Mouse (Mus musculus) thymus, postnatal 10 days (tissue): ENCODE results near the gene Stat1.

Experiments
- DNase-seq, 2 experiments: peaks; one replicate each; pipeline ENCODE4 v3.0.0; 2021; ENCODE audit warnings: low spot score in 2 of 2

The Stat1 gene

DNA sequence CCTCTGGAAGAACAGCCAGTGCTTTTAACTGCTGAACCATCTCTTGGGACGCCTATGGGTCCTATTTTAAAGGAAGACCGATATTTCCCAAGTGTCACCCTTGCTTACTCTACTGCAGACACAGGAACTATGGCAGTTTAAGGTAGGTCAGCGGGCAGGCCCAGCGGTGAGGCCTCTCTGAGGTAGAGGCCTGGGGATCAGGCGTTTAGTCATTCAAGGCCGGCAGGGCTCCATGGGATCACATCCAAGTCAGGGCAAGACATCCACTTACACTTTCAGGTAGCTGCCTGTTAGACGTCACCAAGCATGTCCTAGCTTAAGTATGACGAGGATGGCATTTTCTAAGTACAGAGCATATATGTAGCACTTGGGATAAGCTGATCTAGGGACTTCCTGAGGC is 41.9 kb downstream of the Stat1 start:
- no peak for DNase-seq

DNA sequence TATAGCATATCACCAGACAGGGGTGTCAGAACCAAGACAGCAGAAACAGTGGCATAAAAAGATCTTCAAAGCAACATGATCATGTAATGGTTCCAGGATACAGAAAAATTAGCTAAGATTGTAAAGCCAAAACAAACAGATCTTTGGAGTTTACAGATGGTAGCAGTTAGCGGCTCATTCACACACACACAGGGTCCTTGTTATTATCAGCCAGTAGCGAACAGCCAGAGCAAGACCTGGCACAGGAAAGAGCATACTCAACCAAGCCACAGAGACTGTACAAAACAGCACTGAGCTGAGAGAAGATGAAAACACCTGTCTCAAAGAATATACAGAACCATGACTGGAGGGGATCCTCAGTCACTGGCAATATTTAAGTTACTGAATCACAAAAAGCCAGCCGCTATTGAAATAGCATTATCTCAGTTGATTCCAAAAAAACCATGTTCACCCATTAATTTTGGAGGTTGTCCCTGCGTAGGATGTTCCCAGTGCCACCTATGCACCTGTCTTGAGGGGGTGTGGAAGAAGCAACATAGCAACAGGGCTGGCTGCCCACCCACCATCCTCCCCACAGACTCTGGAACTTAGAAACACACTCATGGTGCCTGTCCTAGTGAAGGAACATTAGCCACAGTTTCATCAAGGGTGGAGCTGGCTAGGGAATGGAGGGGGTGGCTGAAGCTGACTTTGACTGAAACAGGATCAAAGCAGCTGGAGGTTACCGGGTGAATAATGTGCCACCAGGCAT is 44.6 kb downstream of the Stat1 start:
- no peak for DNase-seq

DNA sequence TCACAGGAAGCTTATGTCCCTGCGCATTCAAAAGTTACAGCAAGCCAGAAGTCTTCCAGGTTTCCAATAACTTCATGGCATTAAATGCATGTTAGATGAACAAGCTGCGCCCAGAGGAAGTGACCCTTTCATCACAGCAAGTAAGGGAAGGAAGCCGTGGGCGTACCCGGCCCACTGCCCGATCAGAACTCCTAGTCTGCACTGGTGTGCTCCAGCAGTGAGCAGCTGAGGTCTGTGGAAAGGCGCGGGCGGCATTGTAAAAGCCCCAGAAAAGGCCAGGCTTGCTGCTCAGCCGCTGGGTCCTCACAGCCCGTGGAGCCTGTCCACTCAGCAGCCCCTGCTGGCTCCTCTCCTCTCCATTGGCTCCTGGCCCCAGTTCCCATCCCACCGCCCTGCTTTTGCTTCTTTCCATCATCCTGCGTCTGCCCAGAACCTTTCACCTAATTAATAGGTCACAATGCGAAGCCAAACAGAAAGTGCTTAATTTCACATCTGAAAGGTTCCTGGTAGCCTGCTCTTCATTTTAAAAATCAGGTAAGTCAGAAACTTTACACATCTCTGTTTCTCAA is 47.5 kb downstream of the Stat1 start:
- no peak for DNase-seq

DNA sequence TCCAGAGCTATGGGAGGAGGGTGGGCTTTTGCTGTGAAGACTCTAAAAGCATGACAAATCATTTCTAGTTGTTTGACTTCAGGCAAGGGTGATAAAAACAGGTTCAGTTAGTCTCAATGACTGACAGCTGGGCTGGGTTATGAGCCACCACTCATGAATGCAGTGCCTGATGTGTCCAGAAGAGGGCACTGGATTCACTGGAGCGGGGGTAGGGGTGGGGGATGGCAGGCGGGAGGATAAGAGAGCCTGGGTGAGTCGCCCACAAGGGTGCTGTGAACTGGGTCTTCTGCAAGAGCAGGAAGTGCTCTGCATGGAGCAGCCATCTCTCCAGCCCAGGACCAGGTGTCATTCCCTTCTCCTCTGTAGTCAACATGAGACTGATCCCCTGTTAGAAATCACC is 50.8 kb downstream of the Stat1 start:
- peak in 1 of 2 experiments; percentile 63 for DNase-seq

DNA sequence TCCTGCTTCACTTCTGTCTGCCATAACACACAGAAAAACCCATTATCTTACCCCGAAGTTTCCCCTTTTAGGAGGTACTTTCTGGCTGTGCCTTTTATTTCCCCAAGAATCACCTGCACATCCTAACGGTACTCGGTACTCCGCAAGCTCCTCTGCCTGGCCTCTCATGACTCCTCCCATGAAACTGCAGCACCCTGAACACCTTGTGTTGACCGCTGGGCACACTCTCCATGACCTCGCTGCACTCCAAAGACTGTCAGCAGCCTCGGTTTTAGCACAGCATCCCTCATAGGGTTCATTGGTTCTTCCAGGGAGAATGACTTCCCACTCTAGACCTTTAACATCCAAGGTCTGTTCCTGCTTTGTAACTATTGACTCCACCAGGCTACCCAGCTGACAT is 51.5 kb downstream of the Stat1 start:
- no peak for DNase-seq

DNA sequence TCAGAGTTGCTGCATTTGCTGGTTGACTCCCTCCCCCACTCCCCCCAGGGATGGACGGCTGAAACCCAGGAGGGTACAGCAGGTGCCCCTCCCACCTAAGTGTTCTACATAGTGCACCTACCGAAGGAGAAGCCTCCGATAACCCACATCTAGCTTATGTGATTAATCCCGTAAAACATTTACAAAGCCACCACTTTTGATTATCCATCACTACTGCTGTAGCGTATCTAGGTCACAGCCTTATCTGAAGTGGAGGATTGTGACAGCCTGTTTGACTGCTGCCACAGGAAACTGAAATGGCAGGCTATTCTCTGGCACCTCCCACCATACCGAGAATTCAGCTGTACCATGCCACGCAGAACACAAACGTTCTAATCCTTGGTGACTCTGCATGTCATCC is 52.0 kb downstream of the Stat1 start:
- DNase-seq: no peak

DNA sequence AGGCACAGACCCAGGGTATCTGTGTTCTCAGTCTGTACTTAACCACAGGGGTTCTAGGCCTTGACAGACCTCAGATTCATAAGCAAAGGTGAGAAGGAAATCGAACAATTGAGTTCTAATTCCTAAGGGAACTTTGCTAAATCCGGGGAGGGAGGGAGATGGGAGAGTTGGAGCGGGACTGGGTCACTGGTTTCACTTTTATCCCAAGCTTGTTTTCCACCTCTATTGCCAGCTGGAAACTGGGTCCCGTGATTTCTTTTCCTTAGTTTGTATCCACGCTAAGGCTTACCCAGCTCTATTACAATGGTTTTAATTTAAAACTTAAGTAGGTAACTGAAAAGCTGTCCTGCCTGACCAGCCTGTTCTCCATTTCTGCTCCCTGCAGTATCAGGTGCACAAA is 56.1 kb downstream of the Stat1 start:
- no peak for DNase-seq

DNA sequence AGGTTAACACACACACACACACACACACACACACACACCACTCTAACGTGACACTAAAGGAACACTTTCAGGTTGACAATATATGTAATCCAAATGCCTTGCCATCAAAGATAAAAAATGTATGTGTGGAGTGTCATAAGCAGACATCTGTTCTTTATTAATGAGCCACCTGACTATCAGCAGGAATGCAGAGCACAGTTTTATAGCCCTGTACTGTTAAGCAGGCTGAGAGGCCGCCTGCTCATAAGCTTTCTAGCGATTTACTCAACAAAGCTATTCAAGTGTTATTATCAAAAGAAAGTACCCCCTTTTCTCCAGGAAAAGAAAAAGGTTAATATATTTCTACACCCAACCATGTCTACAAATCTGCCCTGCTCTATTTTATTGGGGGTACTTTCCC is 56.7 kb downstream of the Stat1 start:
- no peak for DNase-seq

DNA sequence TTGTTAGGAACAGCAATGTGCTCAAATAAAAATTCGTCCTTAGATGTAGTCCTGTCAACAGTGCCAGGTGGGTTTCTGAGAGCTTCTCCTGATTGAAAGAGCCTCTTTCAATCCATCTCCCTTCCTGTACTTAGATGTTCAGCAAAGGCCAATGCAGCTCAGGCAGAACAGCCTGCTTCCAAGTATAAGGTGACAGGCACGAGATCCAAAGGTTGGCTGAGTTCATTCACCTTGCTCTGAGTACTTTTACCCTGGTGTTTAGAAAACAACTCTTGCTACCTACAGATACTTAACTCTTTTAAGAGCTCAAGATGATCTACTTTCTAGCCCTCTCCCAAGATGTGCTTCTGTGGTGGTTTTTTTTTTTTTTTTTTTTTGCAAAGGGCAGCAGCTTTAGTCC is 57.8 kb downstream of the Stat1 start:
- DNase-seq: no peak

DNA sequence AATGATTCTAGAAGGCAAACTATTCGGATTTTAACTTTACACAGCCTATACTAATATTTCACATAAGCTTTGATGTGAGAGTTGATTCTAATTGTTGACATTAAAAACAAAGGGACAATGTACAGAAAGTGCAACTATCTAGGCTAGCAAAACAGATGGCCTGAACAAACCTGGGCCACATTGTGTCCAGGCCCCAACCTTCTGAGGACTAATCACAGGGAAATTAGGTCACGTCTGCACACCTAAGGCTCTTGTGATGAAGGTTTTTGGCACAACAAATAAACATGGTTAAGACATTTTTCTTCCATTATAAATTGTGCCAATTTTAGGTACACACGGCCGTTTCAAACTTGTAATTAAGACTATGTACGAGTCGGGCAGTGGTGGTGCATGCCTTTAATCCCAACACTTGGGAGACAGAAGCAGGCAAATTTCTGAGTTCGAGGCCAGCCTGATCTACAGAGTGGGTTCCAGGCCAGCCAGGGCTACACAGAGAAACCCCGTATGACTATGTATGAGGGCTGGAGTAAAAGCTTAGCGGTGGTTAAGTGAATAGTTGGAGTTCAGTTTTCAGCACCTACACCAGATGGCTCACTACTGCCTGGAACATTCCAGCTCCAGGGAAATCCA is 60.8 kb downstream of the Stat1 start:
- DNase-seq: no peak

DNA sequence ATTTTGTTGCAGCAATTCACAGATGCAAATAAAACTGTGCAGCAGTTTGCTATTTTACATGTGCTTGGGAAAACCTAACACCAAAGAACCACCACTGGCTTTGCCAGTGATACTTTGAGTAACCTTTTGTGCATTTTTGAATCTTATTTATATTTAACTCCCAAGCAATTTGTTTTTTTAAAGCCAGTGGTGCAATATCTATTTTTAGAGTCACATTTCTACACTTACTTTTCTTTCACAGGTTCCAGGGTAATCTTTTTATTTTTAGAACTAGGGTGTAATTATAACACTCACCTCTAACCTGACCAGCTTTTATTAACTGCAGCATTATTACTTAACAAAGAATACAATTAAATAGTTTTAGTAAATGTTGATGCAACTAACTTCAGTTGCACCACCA is 62.8 kb downstream of the Stat1 start:
- no peak for DNase-seq

DNA sequence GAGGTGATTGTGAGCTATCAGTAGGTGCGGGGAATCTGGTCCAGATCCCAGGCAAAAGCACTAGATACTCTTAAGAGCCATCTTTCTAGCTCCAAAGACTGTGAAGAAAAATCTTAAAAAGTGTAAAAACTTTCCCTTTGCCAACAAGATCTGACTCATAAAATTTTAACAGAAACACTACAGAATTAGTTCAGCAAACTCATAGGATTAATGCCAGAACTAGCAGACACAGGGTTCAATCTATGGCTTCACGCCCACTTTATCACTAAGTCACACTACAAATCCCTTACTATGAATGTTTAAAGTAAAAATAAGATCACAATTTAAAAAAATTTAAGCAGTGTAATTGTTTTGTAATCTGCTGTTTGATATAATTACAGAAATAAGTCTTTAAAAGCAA is 63.8 kb downstream of the Stat1 start:
- DNase-seq: no peak
